Mouse (Mus musculus): ENCODE data around the gene Ripor2. TPM values are rescaled to one million over a fixed set of nuclear protein-coding genes. Genes with fewer than 3 reads are reported as not detected.

Ripor2 gene
- total RNA-seq, 2 experiments from 2014 or later = 65.7 to 68.9 TPM

DNA sequence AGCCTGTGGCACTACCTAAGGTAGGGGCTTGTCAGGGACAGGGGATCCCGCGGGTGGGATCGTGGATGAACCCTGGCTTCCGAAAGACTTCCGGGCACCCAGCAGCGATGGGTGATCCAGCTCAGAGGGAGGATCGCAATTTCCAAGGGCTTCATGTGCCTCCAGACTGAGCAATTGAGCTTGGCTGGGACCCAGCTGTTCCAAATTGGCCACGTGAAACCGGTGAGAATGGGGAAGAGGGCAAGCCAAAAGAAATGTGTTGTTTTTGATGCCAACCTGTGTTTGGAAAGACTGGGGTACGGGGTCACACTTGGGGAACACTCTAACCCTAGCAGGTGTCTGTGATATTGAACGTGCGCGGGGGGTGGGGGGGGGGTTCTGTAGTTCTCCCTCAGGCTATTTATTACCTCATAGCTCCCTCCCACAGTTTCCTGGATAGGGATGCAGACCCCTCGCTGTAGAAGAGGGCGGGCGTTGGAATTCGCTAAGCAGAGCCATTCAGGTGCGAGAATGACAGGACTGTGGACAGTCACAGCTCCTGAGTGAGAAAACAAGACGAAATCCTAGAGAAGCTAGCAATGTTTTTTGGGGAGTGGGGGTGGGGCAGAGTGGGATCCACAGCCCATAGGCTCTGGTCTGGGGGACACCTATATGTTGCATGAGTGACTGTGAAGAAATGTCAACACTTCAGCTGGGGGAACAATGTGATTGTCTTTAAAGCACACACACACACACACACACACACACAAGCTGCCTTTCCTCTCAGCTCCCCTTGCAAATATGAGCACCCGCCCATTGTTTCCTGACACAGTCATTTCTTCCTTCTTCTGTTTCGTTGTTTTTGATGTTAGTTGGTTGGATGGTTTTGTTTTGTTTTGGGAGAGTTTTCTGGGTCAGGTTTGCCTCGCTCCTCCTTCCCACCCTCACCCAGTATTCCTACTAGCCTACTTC is 57.5 kb downstream of the Ripor2 start:
- intact Hi-C loops (cut with DNase I) = loop anchor here (2.0 kb wide), 1 partner anchor 63 kb away; no protein-coding TSS in a partner anchor
- DNase-seq (ENCODE audit: low spot score in 2 of 2) = peak; percentile 17 to 32

DNA sequence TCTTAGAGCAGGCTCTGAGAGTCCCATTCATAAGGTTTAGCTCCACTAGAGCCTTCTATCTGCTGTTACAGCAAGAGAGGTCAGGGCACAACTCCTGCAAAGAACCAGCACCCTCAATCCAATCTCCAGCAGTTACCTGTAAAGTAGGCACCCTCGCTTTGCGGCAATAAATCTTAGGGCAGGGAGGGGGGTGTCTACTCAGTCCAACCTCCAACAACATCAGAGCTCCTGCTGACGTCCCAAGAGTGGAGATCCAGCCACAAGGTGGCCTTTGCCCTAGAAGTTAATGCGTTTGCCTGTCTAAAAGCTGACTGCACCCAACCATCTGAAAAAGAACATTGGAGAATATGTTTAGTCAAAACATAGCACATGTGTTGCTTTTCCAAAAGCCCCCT is 58.2 kb downstream of the Ripor2 start:
- DNase-seq (ENCODE audit: low spot score in 2 of 2) = peak in 1 of 2 experiments; percentile 22
- intact Hi-C loops (cut with DNase I) = no loop called here

DNA sequence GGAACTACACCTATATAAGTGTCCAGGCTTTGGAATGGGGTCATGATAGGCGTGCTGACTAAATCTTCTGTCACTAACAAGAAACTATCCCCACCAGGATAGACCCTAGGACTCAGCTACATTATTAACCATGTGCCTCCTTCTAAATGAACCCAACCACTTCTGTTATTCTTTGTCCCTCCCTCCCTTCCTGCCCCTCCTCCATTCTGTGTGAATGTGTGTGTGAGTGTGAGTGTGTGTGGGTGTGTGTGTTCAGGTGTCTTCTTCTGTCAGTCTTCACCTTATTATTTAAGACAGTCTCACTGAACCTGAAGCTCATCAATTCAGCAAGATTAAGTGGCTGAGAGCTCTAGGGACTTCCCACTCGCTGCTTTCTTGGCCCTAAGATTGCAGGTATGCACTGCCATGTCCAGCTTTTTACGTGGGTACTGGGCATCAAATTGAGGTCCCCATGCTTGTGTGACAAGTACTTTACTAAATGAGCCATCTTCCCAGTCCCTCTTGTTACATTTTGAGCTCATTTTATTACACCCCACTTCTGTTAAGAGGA is 58.9 kb downstream of the Ripor2 start:
- DNase-seq (ENCODE audit: low spot score in 2 of 2) = no peak
- intact Hi-C loops (cut with DNase I) = no loop called here

DNA sequence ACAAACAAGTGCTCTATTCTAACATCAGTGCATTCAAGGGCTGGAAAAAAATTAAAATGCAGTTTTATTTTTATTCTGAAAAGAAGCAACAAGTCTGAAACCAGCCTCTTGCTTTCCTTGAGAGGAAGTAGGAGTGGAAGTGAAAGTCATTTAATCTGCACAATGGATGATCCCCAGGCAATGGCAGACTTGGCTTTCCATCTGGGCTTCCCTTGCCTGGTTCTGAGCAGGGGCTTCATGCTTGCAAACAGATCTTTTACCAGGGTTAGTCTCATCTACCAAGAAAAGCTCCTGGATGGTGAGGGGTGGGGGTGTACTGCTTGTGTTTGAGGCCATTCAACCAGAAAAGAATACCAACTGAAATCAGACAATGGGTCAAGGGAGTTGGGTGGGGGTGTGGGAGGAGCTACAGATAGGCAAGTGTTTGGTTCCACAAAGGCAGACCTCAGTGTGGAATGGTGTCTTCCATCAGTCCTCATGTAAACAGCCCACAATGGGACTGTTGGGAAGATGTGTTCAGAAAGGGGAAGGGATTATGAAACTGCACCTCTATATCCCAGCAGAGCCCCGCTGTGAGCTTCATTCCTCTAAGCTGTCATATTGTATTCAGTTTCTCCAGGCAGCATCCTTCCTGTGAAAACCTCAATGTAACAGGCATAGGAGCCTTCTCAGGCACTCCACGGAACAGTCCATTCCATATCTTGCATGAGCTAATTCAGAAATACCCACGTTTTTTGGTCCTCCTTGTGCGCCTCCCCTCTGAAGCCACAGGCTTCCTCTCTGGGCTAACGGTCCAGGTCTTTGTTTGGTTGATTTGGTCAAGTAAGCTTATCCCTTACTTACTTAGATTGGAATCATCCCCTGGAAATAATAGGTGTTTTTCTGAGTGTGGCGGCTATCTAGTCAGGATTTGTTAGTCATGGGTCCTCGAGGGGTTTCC is 59.8 kb downstream of the Ripor2 start:
- intact Hi-C loops (cut with DNase I) = no loop called here
- no peak for DNase-seq (ENCODE audit: low spot score in 2 of 2)

DNA sequence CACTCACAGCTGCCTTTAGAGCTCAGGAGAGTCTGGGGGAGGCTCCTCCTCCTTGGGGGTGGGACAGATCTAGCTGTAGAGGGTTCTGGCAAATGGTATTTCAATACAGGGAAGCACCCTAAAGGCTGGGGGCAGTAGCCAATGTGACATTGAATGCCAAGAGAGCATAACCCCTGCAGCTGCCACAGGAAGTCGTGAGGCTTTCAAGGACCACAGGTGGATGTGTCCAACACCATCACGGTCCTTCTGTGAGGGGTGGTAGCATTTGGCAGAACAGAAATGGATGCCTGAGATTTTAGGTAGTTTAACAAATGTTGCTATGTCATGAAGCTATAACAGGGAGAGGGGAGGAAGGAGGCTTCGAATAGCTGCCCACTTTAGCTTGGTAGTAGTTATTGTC is 63.2 kb downstream of the Ripor2 start:
- DNase-seq (ENCODE audit: low spot score in 2 of 2) = no peak
- intact Hi-C loops (cut with DNase I) = no loop called here

DNA sequence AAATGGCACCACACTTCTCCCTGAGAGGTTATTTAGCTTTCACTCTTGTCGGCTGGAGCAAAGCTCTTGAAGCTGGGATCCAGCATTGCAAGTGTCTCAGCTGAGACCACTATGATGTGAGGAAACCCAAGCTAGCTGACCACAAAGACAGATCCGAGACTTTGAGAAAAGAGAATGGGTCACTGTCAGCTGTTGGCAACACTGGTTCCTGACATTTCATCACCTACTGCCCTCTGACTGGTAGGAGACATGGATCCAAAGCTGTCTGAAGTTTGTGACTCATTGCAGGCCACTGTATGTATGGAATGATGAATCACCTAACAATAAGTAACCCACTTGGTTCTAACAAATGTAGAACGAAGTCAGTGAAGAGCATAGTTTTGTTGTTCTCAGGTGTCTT is 64.3 kb downstream of the Ripor2 start:
- intact Hi-C loops (cut with DNase I) = no loop called here
- DNase-seq (ENCODE audit: low spot score in 2 of 2) = no peak

DNA sequence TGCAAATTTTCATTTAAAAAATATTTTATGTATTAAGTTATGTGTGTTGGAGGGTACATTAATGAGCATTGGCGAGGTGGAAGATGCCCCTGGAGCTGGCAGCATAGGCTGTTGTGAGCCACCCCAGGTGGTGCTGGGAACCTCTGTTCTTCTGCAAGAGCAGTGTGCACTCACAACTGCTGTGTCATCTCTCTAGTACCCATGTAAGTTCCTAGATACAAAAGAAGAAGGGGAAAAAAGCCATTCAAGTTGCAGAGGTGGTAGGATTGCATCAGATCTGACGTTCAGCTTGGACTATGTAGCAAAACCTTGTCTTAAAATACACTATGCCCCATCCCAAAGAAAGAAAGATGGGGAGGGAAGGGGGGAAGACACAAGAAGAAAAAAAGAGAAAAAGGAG is 65.5 kb downstream of the Ripor2 start:
- intact Hi-C loops (cut with DNase I) = no loop called here
- DNase-seq (ENCODE audit: low spot score in 2 of 2) = no peak

DNA sequence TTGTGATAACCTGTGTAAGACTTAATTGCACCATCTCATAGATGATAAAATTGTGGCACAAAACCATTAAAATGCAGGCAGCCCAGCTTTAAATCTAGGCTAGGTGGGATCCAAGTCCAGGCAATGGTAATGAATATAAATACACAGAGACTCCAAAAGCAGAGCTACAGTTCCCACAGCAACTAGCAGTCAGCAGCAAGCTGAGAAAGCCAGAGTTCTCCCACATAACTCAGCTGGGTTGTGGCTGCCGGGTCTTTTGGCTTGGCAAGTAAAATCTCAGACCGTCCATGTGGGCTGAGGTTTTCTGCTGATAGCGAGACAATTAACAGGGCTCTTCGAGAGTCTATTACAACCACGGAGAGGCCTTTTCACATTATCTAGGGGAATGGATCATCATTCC is 66.0 kb downstream of the Ripor2 start:
- intact Hi-C loops (cut with DNase I) = no loop called here
- DNase-seq (ENCODE audit: low spot score in 2 of 2) = peak in 1 of 2 experiments; percentile 60

DNA sequence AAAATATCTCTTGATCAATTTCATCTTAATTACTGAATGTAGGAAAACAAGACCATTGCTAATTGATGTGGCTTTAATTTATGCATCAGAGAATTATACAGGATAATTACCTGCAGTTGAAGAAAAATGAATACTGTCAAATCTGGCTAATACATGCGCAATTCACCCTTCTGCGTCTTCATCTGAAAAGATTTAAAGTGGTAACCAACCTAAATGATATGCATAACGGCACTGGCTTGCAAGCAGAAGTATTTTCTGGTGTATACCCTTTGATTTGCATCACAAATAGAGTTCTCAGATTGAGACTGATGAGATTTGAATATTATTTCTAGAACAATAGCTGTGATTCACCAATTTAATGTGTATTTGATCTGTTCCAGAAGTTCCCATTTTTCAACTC is 66.7 kb downstream of the Ripor2 start:
- no peak for DNase-seq (ENCODE audit: low spot score in 2 of 2)
- intact Hi-C loops (cut with DNase I) = no loop called here

DNA sequence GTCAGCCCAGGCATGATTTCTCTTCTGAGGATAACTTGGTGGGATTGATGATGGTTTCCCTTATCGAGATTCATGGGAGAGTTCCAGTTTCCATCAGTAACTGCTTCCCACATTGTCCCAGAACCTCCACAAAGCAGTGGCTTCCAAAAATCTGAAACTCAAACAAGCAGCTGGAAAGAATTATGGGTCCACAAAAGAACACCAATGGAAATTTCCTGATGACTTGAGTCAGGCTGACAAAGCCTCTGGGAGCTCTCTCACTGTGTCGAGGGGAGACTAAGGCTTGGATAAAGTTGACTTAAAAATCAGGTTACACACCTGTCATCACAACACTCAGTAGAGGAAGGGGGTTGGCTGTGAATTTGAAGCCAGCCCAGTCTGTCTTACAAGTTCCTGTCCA is 67.1 kb downstream of the Ripor2 start:
- intact Hi-C loops (cut with DNase I) = no loop called here
- no peak for DNase-seq (ENCODE audit: low spot score in 2 of 2)

DNA sequence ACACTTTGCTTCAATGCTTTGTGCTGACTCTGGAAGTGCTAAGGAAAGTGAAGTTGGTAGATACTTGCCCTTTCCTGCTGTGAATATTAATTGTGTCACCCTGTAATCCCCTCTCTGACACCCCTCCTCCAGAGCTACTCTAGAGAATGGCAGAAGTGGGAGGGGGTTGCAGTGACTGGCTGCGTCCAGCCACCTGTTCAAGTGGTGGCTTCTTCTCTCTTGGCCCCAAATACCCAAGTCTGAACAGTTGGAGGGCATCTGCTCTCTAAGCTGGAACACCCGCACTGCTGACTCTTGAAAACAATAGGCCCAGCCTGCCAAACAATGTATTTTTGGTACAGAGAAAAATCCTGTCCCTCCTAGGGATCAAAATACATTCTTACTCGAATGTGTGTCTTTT is 69.0 kb downstream of the Ripor2 start:
- no peak for DNase-seq (ENCODE audit: low spot score in 2 of 2)
- intact Hi-C loops (cut with DNase I) = no loop called here

DNA sequence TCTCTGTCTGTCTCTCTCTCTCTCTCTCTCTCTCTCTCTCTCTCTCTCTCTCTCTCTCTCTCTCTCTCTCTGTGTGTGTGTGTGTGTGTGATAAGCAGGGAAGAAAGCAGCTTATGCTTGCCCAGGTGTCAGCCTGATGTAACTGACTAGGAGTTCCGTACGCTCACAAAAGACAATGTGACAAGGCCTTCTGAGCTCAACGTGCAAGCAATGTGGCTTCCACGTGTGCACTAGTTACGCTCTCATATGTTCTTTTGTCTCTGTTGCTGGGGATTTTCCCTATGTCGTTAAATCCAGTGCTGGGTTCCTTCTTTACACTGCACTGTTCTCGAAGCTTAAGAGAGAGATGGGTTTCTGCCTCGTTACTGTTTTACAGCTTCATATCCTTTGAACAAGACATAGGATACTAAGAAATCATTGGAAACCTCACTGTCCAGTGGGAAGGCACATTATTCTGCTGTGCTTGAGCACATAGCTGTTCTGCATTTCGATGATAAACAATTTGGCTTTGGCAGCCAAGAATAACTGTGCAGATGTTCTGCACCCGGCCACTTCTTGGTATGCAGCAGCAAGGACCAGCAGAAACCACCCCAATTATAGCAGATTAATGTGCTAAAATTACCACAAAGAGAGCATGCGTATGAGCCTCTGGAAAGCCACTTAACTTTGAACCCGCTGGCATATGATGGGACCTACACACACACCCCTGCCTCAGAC is 73.1 kb downstream of the Ripor2 start:
- intact Hi-C loops (cut with DNase I) = no loop called here
- no peak for DNase-seq (ENCODE audit: low spot score in 2 of 2)

DNA sequence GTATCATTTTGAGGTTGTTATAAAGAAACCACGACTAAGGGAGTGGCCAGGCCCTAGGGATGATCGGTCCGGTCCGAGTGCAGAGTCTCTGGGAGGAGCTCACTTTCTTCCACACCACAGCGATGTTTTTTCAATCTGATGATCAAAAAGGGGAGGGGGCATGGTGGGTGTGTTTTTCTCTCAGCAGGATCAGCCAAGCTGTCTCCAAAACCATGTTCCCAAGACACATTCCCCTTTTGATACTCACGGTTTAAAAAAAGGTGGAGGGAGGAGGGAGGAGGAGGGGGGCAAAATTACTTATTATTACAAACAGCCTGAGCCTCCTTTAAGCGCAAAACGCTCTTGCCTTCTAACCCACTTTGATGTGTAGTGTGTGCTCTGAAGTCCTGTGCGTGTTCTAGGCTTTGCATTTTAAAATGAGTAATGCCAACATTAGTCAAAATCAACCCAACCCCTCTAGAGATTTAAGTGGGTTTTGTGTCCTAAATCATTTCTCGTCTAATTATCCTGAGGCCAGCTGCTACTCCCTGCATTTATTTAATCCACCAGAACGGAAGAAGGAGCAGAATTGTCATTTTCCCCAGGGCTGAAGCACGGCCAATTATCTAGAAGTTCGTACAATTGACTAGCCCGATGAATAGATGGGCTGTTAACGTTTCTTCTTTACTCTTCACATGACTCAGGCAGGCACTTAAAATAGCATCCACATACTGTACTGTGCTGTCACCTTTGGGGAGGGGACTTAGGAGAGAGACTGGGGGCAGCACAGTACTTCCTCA is 74.9 kb downstream of the Ripor2 start:
- DNase-seq (ENCODE audit: low spot score in 2 of 2) = no peak
- intact Hi-C loops (cut with DNase I) = no loop called here

DNA sequence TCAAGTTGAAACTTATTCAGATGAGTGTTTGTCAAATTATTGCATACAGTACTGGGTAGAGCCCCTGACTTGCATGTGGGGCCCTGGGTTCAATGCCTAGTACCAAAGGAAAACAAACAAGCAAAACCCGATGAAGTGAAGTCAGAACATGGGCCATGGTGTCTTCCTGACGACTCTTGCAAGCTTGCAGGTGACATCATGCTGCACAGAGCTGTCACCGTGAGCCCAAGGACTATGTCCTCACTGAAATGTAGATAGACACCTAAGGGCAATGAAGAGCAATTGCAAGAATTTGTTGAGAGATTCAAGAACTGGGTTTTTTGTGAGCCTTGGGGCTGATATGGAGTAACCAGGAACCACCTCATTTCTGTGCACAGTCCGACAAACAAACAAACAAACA is 84.8 kb downstream of the Ripor2 start:
- DNase-seq (ENCODE audit: low spot score in 2 of 2) = no peak
- intact Hi-C loops (cut with DNase I) = no loop called here

DNA sequence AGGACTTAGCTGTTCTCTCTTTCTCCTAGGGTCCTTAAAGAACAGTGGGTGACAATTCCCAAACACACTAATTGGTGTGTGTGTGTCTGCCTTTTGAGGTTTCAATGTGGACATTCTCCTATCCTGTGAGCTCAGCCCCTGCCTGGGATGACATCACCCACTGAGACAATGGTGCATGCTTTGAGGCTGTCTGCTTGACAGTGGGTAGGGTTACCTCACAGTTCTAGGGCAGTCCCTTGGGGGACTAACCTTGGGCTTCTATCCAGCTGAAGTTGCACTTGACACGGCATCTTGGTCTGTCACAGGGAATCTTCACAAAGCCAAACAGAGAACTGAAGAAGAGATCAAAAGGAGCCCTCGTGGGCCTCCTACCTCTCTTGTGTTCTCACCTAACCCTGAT is 86.6 kb downstream of the Ripor2 start:
- DNase-seq (ENCODE audit: low spot score in 2 of 2) = no peak
- intact Hi-C loops (cut with DNase I) = no loop called here

DNA sequence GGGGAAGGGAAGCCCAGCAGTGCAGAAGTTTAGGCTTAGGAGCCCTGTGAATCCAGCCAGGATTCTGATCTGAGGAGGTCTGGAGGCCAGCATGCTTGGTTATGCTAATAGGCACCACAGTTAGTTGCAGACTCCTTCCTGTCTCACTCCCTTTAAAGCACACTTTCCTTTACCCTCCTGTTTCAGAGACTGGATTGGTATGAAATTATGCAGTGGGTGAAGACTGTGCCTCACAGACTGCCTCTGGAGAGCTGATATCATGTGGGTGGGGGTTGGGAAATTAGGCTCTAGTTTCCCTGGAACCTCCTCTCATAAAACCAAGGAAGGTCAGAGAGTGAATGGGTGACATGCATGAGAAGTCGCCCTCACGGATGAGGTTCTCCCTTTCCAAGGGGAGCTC is 88.7 kb downstream of the Ripor2 start:
- intact Hi-C loops (cut with DNase I) = no loop called here
- no peak for DNase-seq (ENCODE audit: low spot score in 2 of 2)

DNA sequence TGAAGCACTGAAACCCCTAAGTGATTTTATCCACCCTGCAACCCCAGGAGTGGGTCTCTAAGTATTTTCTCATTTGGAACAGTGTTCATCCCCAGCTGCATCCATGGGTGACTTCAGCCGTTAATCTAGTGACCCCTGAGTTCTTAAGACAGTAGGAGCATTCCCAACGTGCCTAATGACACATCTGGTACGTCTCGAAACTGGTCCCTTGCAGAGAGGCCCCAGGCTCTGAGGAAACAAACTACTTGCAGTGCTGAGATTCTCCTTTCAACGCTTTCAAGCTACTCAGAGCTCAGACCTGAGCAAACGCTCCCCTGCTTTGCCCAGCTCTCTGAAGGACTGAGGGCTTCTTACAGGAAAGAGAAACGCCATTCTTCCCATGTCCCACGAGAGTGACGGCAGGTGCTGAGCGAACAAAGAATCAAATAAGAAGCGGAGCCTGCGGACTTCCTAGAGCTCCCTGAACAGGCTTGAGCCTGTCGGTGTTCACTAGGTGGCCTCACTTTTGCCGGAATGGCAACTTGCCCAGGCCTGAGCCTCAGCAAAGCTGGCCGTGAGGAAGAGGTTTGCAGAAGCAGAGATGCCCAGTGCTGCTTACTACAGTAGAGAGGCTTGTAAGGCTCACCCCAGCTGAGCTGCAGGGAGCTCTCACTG is 97.2 kb downstream of the Ripor2 start:
- intact Hi-C loops (cut with DNase I) = no loop called here
- no peak for DNase-seq (ENCODE audit: low spot score in 2 of 2)

DNA sequence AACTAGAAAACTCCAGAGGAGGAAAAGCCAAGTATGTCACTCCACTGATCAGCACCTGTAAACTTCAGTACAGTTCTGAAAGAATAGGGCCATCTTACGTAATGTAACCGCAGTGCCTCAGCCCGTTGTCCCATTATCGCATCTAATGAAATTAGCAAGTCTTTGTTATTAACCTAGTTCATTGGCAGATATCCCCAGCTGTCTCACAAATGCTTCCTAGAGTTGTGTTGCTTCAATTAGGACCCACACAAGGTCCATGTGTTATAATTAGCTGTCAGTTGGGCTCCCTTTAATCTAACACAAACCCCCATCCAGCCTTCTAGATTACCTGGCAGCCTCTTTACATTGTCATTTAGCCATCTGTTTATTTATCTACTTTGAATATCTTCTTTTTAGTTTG is 99.0 kb downstream of the Ripor2 start:
- intact Hi-C loops (cut with DNase I) = no loop called here
- DNase-seq (ENCODE audit: low spot score in 2 of 2) = no peak
